Mouse (Mus musculus) myocyte (in vitro differentiated cells): ENCODE data around the gene Fam45a. TPM values are rescaled to one million over a fixed set of nuclear protein-coding genes. Genes with fewer than 3 reads are reported as not detected.
"Not testable (repeated sequence)": the region's sequence is repeated elsewhere in the genome, so short reads cannot be mapped to it uniquely, and the experiment has no call there.

Experiments
- H3K27me3 ChIP-seq: one replicate; pipeline ENCODE4 v1.6.1; 2011; ENCODE audit not compliant: control insufficient read depth, insufficient read depth, insufficient read length
- H3K36me3 ChIP-seq: one replicate; pipeline ENCODE4 v1.6.1; 2011; ENCODE audit not compliant: control insufficient read depth, insufficient read depth
- H3K4me2 ChIP-seq: one replicate; pipeline ENCODE4 v1.6.1; 2011; ENCODE audit warnings: low read depth, control low read depth
- H3K4me3 ChIP-seq: one replicate; pipeline ENCODE4 v1.5.1; 2011; ENCODE audit warnings: mild to moderate bottlenecking, control low read depth, moderate library complexity
- H3K79me2 ChIP-seq: one replicate; pipeline ENCODE4 v1.6.1; 2011; ENCODE audit not compliant: control insufficient read depth, insufficient read depth
- H3ac ChIP-seq: one replicate; pipeline ENCODE4 v1.6.1; 2011; ENCODE audit not compliant: control insufficient read depth, insufficient read length
- CEBPB ChIP-seq: IDR thresholded peaks from 2 replicates; pipeline ENCODE4 v1.6.1; 2011; ENCODE audit warnings: mild to moderate bottlenecking, moderate library complexity; ENCODE audit not compliant: poor library complexity, insufficient read depth, severe bottlenecking
- E2F4 ChIP-seq: IDR thresholded peaks from one replicate; pipeline ENCODE4 v1.6.1; 2011; ENCODE audit warnings: mild to moderate bottlenecking, control low read depth, moderate library complexity; ENCODE audit not compliant: insufficient read depth
- MAX ChIP-seq: IDR thresholded peaks from one replicate; pipeline ENCODE4 v1.6.1; 2011; ENCODE audit warnings: low read depth, mild to moderate bottlenecking, control low read depth
- MYOD1 ChIP-seq, 3 experiments: IDR thresholded peaks; one replicate each; pipeline ENCODE4 v1.6.1; 2011; ENCODE audit warnings: control low read depth in 2 of 3, low read depth in 2 of 3, mild to moderate bottlenecking in 2 of 3, moderate library complexity in 1 of 3; ENCODE audit not compliant: insufficient read length in 2 of 3, control insufficient read depth in 1 of 3
- MYOG ChIP-seq, 3 experiments: IDR thresholded peaks; one replicate each; pipeline ENCODE4 v1.6.1; 2011; ENCODE audit warnings: control low read depth in 2 of 3, low read depth in 2 of 3, mild to moderate bottlenecking in 2 of 3; ENCODE audit not compliant: insufficient read length in 2 of 3, control insufficient read depth in 1 of 3, insufficient read depth in 1 of 3
- POLR2A ChIP-seq: IDR thresholded peaks from one replicate; pipeline ENCODE4 v1.6.1; 2011; ENCODE audit warnings: low read depth, mild to moderate bottlenecking, control low read depth, moderate library complexity; ENCODE audit not compliant: insufficient read length
- POLR2AphosphoS2 ChIP-seq: IDR thresholded peaks from one replicate; pipeline ENCODE4 v1.6.1; 2011; ENCODE audit warnings: low read depth, control low read depth; ENCODE audit not compliant: insufficient read length
- REST ChIP-seq: IDR thresholded peaks from one replicate; pipeline ENCODE4 v1.6.1; 2011; ENCODE audit warnings: mild to moderate bottlenecking, control low read depth, moderate library complexity; ENCODE audit not compliant: insufficient read depth, insufficient read length
- SRF ChIP-seq: IDR thresholded peaks from one replicate; pipeline ENCODE4 v1.6.1; 2011; ENCODE audit warnings: low read depth; ENCODE audit not compliant: control insufficient read depth, insufficient read length
- TCF12 ChIP-seq: IDR thresholded peaks from one replicate; pipeline ENCODE4 v1.6.1; 2011; ENCODE audit warnings: mild to moderate bottlenecking, control low read depth; ENCODE audit not compliant: poor library complexity, insufficient read depth, severe bottlenecking
- TCF3 ChIP-seq: IDR thresholded peaks from one replicate; pipeline ENCODE4 v1.6.1; 2011; ENCODE audit warnings: low read depth, control low read depth; ENCODE audit not compliant: insufficient read length
- USF1 ChIP-seq: IDR thresholded peaks from one replicate; pipeline ENCODE4 v1.6.1; 2011; ENCODE audit warnings: low read depth, mild to moderate bottlenecking, control low read depth, moderate library complexity
- polyA plus RNA-seq: library from polyadenylated mRNA; unstranded; fragments of >200 nt; fragmentation: generic; extraction: Trizol; gene quantifications from one replicate; pipeline ENCODE4 v1.2.1, GENCODE M21; 2012; ENCODE audit warnings: missing spikeins

Gene Fam45a
- polyA plus RNA-seq, 1 experiment = 13.4 TPM

DNA sequence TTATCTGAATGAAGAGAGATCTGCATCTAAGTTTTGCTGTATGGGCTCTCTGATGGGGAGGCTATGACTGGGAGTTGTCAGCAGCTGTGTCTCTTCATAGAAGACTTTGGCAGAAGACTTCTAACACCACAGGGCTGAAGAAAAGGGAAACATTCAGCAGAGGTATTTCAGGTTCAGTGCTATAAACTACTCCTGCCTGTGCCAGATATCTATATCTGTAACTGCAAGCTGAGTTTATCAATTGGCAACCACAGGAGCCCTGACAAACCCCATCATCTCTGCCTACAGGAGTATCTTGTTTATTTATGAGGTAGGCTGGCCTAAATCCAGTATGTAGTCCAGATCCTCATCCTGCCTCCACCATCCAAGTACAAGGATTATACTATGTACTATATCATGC is 31.9 kb downstream of the Fam45a start:
- Histone ChIP-seq H3K79me2 (no peaks in the 10 kb centered on the region), H3K36me3 (peaks cover 6% of the 10 kb centered on the region), H3K4me2 (no peak overlapping the region), H3ac (no peak overlapping the region), H3K4me3 (no peak overlapping the region), H3K27me3 (no peaks in the 10 kb centered on the region)
- TF ChIP-seq MYOG (IDR thresholded peaks at IDR 0.05; ENCODE audit: control insufficient read depth in 1 of 3, insufficient read depth in 1 of 3, insufficient read length in 2 of 3, low read depth in 2 of 3) (no peak), MAX (no peak), POLR2AphosphoS2 (no peak), POLR2A (no peak), SRF (no peak), CEBPB (no peak), MYOD1 (IDR thresholded peaks at IDR 0.05; ENCODE audit: control insufficient read depth in 1 of 3, insufficient read length in 2 of 3, low read depth in 2 of 3) (no peak), REST (no peak), TCF3 (no peak), USF1 (no peak), E2F4 (no peak), TCF12 (no peak)

DNA sequence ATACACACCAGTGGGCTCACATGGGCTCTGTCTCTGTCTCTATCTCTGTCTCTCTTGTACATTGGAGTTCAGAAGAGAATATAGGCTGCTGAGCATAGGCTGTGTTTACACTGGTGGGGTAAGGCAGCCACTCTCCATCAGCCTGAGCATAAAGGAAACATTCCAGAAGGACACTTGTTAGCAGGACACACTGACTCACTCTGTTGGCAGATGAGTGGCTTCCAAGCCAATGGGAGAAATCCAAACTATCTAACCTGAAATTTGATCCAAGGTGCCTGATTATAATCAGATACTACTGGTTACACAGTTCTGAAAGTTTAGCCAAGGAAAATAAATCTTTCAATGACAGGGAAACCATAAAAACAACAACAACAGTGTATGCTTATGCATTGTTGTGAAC is 34.3 kb downstream of the Fam45a start:
- H3K4me3 ChIP-seq = no peak overlapping the region
- TF ChIP-seq REST = no peak
- no peak for TF ChIP-seq MYOD1 (IDR thresholded peaks at IDR 0.05; ENCODE audit: control insufficient read depth in 1 of 3, insufficient read length in 2 of 3, low read depth in 2 of 3)
- no peak for TF ChIP-seq POLR2A
- TF ChIP-seq TCF12 = no peak
- no peak for TF ChIP-seq MYOG (IDR thresholded peaks at IDR 0.05; ENCODE audit: control insufficient read depth in 1 of 3, insufficient read depth in 1 of 3, insufficient read length in 2 of 3, low read depth in 2 of 3)
- TF ChIP-seq E2F4 = no peak
- no peak for TF ChIP-seq POLR2AphosphoS2
- TF ChIP-seq TCF3 = no peak
- TF ChIP-seq MAX = no peak
- TF ChIP-seq USF1 = no peak
- H3K36me3 ChIP-seq = peaks cover 6% of the 10 kb centered on the region
- H3ac ChIP-seq = no peak overlapping the region
- H3K79me2 ChIP-seq = no peaks in the 10 kb centered on the region
- no peak overlapping the region for H3K4me2 ChIP-seq
- H3K27me3 ChIP-seq = no peaks in the 10 kb centered on the region

DNA sequence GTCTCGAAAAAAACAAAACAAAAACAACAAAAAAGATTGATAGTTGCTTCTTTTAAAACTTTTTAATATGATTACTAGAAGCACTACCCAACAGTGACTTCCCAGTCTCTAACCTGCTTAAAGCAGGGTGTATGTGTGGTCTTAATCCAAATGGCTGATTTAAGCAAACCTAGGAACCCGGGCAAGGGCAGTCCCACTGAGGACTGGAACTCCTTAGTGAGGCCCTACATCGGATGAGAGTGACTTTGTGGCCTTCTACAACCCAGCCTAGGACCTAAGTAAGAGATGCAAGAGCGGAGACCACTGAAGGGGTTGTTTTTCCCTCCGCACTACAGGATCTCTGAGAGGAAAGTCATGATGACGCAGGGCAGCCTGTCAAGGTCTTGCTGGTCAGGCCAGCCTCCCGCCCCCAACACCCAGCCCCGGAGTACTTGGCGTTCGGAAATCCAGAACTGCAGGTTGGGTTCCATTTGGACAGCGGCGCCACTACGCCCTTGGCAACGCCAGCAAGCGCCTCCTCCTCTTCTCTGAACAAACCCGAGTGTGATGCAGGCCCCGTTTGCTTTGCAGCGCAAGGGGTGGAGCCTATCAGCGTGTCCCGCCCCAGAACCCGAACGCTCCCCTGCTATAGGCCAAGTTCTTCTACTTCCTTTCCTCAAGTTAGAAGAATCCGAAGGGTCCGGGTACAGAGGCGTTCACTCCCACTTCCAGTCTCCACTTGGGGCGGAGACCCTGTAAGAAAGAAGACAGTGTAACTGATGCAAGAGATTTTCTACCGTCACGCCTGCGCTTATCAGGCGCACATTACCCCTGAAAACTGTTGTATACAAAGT is 49.7 kb downstream of the Fam45a start, which contains the start of gene Sfxn4:
Sfxn4 (minus strand) TSS at position 612 of the 833 bp plus-strand sequence.
- Histone ChIP-seq H3K36me3 (peaks cover 16% of the 10 kb centered on the region), H3K4me2 (peak within 1 kb of the TSS; percentile 75), H3K79me2 (no peaks in the 10 kb centered on the region), H3ac (peak within 1 kb of the TSS; percentile 44), H3K27me3 (no peaks in the 10 kb centered on the region), H3K4me3 (peak within 1 kb of the TSS; percentile 26)
- TF ChIP-seq MYOD1 (IDR thresholded peaks at IDR 0.05; ENCODE audit: control insufficient read depth in 1 of 3, insufficient read length in 2 of 3, low read depth in 2 of 3) (no peak), POLR2A (peak; percentile 58), REST (peak; percentile 10), SRF (no peak), TCF12 (no peak), MAX (no peak), E2F4 (no peak), CEBPB (no peak), POLR2AphosphoS2 (no peak)

DNA sequence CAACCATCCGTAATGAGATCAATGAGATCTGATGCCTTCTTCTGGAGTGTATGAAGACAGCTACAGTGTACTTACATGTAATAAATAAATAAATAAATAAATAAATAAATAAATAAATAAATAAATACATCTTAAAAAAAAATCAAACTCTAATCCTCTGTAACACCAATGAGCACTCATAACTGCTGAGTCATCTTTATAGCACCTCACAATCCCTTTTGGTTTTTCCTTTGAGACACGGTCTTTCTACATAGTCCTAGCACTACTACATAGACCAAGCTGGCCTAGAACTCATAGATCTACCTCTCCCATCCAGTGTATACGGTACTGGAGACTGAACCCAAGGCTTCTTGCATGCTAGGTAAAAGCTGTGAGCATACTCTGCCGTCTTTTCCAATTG is 54.8 kb downstream of the Fam45a start:
- peaks cover 38% of the 10 kb centered on the region for H3K36me3 ChIP-seq
- H3K4me2 ChIP-seq, H3K27me3 ChIP-seq, H3K79me2 ChIP-seq, H3ac ChIP-seq, H3K4me3 ChIP-seq: not testable (repeated sequence)

DNA sequence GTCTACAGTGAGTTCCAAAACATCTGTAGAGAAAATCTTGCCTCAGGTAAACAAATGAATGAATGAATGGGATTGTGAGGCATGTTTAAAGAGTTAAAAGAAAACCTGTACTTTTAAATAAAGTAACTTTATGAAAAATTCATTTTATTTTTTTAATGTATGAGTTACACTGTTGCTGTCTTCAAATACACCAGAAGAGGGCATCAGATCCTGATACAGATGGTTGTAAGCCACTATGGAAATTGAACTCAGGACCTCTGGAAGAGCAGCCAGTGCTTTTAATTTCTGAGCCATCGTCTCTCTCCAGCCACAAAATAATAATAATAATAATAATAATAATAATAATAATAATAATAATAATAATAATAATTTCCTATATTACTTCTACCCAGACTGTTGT is 59.1 kb downstream of the Fam45a start:
- H3K27me3 ChIP-seq = no peaks in the 10 kb centered on the region
- no peak overlapping the region for H3K4me3 ChIP-seq

More for the DNA sequence above, 59.1 kb downstream of the Fam45a start:
- TF ChIP-seq POLR2AphosphoS2 (no peak), USF1 (no peak)
- Histone ChIP-seq H3K36me3 (peaks cover 32% of the 10 kb centered on the region), H3K4me2 (no peak overlapping the region), H3K79me2 (peaks cover 13% of the 10 kb centered on the region), H3ac (no peak overlapping the region)
